In genomic region chr10:79590702-79591101, GRCm38 (mm10) we compare ENCODE assay signal across 19 mouse cellular contexts. TPM values are rescaled to one million over a fixed set of nuclear protein-coding genes. Genes with fewer than 3 reads are reported as not detected.
"Had no signal": no experiment of that assay in that cellular context is flagged by ENCODE, and none has a peak within 500 bp of the region (broad histone marks: within the 10 kb centered on the region; RNA-seq: fewer than 3 reads in every experiment).

No protein-coding gene starts in this region.

- ATAC-seq: hindbrain, embryonic 16.5 days; inflammation-experienced regulatory T-cells, adult 6 months; intestine, embryonic 15.5 days; intestine, postnatal 0 days had no signal

- DNase-seq: gastrocnemius, postnatal 14 days; gastrocnemius, postnatal 36 days; heart, adult 18-20 months; heart, postnatal 10 days; heart, postnatal 4 days; kidney, adult 18-20 months; kidney, postnatal 10 days; kidney, postnatal 4 days; liver; liver, embryonic 13.5 days had no signal

RNA-seq across cellular contexts. Expression of gene Theg, which starts 3.6 kb away (rescaled TPM):
- total RNA-seq: gastrocnemius, adult 18-20 months; gastrocnemius, adult 8-10 months; gastrocnemius, postnatal 14 days; gastrocnemius, postnatal 36 days; heart, adult 18-20 months; heart, adult 8-10 months; heart, postnatal 10 days; heart, postnatal 25 days; heart, postnatal 4 days; layer of hippocampus, postnatal 10 days had no signal

RNA-seq across cellular contexts. Expression of gene C2cd4c, which starts 23.1 kb away (rescaled TPM):
- total RNA-seq: heart, postnatal 10 days; heart, postnatal 25 days had no signal

RNA-seq across cellular contexts. Expression of gene Odf3l2, which starts 54.8 kb away (rescaled TPM):
- total RNA-seq: heart, adult 18-20 months; heart, adult 8-10 months; heart, postnatal 10 days; heart, postnatal 25 days; heart, postnatal 4 days had no signal
